Mouse (Mus musculus): ENCODE results near the gene Gm48551. TPM values are rescaled to one million over a fixed set of nuclear protein-coding genes. Genes with fewer than 3 reads are reported as not detected.

Gene Gm48551
- total RNA-seq, 2 experiments from 2014 or later: 0.41 to 0.47 TPM

DNA sequence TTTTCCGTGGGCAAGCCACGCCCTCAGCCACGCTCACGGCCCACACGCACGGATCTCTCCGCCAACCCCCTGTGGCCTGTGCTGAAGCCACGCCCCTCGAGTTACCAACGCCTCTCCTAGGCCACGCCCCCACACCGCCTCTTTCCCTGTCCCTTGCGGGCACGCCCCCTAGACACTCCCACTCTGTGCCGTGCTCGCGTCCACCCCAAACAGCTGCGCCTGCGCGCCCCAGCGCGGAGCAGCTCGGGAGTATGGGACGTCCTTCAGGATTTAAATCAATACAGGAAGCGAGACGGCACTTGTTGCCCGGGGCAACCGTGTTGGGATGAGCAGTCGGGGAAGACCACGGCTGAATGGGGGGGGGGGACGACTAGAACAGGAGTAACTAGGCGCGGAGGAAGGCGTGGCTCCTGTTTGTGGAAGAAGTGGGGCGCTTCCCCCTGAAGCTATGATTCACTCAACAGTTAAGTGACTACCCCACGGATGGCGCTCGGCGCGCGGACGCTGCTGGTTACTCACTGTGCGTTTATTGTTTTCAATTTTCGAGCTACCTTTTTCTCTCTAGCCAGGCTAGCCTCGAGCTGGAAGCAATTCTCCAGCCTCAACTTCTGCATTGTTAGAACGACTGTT lies 5.6 kb upstream of the Gm48551 start:
- intact Hi-C loops (cut with DNase I; ENCODE audit: low total_unique reads): no loop called here
- DNase-seq: peak; percentile 100

DNA sequence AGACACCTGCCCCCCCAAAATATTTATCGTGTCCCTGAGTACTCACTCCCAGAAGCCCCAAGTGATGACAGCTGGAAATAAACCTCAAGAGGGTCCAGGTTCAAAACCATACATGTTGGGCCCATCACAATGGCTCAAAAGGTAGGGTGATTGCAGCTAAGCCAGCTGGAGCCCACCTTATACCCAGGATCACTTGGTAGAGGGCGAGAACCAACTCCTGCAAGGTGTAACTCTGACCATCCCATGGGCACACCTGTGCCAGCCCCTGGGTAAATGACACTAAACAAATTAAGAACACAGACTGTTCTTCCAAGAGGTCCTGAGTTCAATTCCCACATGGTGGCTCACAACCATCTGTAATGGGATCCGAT lies 5.1 kb upstream of the Gm48551 start:
- intact Hi-C loops (cut with DNase I; ENCODE audit: low total_unique reads): no loop called here

DNA sequence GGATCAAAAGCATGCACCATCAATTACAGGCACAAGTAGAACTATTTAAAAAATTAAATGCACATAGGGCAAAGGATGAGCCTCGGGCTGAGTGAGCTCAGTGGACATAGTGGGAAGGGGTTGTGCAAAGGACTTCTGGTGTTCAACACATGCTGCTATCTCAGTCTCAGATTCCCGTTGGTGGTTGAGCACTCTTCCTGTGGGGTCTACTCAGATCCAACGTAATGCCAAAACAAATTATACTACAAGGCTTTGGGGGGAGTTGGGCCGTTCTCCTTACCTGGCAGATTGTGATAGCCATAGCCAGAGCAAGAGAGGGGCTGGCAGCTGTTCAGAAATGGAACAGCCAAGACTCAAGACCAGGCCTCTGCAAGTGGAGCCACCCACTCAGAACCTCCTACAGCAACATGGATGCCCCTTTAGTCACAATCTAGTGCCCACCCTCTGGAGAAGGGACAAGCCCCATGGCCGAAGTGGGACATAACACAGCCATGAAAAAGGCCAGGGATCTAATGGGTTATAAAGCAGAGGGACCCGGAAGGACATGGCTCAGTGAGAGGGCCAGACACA lies 4.4 kb upstream of the Gm48551 start:
- intact Hi-C loops (cut with DNase I; ENCODE audit: low total_unique reads): no loop called here
- DNase-seq: no peak

More for the DNA sequence above, 5.1 kb upstream of the Gm48551 start:
- no peak for DNase-seq

- intact Hi-C loops (cut with DNase I; ENCODE audit: low total_unique reads): no loop called here
- DNase-seq: no peak
Measured at GRCm38 (mm10) chr10:81382039-81382438, 2.2 kb upstream of the Gm48551 start.

DNA sequence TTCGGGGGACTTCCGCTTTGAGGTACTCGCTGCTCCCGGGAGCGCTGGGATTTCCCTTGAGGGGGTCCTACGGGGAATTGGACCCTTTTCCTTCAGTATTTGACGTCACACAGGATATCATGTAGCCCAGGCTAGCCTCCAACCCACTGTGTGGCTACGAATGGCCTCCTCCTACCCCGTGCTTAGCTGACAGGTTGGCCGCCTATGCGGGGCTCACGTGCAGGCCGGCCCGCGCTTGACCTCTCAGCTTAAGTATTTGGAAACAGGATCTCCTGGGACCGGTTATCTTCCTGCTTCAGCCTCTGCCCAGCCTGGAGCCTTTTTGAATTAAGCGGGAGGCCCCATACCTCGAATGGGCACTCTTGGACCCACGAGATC lies 328 bp downstream of the Gm48551 start:
- no peak for DNase-seq

GRCm38 (mm10) chr10:81385603-81386306 lies 1.5 kb downstream of the Gm48551 start:
- DNase-seq: no peak
- intact Hi-C loops (cut with DNase I; ENCODE audit: low total_unique reads): loop anchor here (5.0 kb wide), 1 partner anchor 67 kb away; no protein-coding TSS in a partner anchor

More for the DNA sequence above, 328 bp downstream of the Gm48551 start:
- intact Hi-C loops (cut with DNase I; ENCODE audit: low total_unique reads): no loop called here

DNA sequence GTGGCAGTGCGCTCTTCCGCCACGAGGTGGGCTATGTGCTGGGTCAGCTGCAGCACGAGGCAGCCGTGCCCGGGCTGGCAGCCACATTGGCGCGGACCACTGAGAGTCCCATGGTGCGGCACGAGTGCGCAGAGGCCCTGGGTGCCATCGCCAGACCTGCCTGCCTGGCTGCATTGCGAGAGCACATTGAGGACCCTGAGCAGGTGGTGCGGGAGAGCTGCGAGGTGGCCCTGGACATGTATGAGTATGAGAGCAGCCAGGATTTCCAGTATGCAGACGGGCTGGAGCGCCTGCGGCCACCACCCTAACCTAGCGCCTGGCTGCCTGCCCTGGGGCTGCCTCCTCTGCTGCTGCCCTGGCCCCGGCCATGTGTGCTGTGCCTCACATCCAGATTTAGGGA lies 3.5 kb downstream of the Gm48551 start:
- intact Hi-C loops (cut with DNase I; ENCODE audit: low total_unique reads): loop anchor here (5.0 kb wide), 1 partner anchor 65 kb away; no protein-coding TSS in a partner anchor
- no peak for DNase-seq

DNA sequence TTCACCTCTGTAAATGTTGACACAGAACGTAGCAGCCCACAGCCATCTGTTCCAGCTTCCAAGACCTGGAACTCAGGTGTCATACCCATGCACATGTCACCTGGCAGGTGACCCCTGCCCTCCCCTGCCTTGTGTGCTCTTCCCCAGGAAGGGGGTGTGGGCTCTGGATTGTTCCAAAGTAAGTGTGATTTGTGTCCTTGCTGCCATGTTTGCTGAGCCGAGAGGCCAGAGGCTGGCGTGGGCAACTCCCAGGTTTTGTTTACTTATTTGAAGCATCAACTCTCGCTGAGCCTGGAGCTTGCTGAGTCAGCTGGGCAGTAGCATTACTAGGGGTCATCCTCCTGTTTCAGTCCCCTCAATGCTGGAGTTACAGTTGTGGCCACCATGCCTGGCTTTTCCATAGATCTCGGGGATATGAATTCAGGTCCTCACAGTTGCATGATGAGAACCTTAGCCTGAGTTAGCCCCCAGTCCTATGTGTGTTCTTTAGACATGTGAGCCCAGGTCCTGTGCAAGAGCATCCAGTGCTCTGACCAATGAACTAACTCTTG lies 4.3 kb downstream of the Gm48551 start, which contains the start of gene Gm48552:
Gm48552 (plus strand) TSS at position 501 of the 551 bp plus-strand sequence.
- intact Hi-C loops (cut with DNase I; ENCODE audit: low total_unique reads): loop anchor here (5.0 kb wide), 1 partner anchor 64 kb away; no protein-coding TSS in a partner anchor
- no peak for DNase-seq

DNA sequence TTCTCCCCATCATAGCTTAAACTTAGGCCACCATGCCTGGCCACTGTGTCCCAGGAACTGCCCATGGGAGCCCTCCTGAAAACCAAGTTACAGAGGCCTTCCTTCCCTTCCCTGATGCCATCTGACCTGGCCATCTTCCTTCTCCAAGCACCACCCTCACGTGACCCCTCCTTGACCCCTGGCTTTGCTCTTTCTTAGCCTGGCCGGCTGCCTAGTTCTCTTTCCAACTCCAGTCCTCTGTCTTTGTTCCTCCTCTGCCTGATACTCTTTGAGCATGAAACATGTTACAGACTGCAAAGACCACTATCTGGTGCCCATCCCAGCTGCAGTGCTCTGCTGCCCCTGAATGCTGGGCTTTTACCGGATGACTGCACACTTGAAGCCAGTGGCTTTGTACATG lies 5.1 kb downstream of the Gm48551 start:
- no peak for DNase-seq
- intact Hi-C loops (cut with DNase I; ENCODE audit: low total_unique reads): loop anchor here (5.0 kb wide), 1 partner anchor 63 kb away; no protein-coding TSS in a partner anchor

- DNase-seq: peak; percentile 79
- intact Hi-C loops (cut with DNase I; ENCODE audit: low total_unique reads): loop anchor here (5.0 kb wide), 1 partner anchor 62 kb away; no protein-coding TSS in a partner anchor
Measured at GRCm38 (mm10) chr10:81389801-81390677, 5.8 kb downstream of the Gm48551 start.

- intact Hi-C loops (cut with DNase I; ENCODE audit: low total_unique reads): no loop called here
- no peak for DNase-seq
Measured at GRCm38 (mm10) chr10:81390678-81390965, 6.4 kb downstream of the Gm48551 start.

DNA sequence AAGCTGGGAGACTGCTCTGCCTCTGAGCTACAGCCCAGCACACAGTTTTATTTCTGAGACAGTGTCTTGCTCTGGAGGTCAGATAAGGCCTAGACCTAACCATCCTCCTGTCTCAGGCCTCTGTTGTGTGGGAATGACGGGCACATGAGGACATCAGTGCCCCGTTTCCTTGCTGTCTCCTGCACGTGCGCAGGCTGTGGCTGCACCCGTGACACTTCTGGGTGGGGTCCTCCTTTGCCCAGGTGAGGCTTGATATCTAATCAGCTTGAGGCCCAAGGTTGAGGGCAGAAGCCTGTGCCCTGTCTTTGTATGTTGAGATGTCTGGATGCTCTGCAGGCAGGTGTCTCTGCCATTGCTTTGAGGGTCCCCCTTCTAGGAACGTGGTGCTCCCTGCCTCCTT lies 8.0 kb downstream of the Gm48551 start:
- no peak for DNase-seq
- intact Hi-C loops (cut with DNase I; ENCODE audit: low total_unique reads): no loop called here

- no peak for DNase-seq
- intact Hi-C loops (cut with DNase I; ENCODE audit: low total_unique reads): no loop called here
Measured at GRCm38 (mm10) chr10:81392781-81393185, 8.5 kb downstream of the Gm48551 start, which contains the start of gene Smim24. Gene Smim24, plus strand, starts transcription at chr10:81393051.

GRCm38 (mm10) chr10:81393456-81394063 lies 9.3 kb downstream of the Gm48551 start:
- intact Hi-C loops (cut with DNase I; ENCODE audit: low total_unique reads): loop anchor here (2.0 kb wide), 1 partner anchor 49 kb away; no protein-coding TSS in a partner anchor
- no peak for DNase-seq

DNA sequence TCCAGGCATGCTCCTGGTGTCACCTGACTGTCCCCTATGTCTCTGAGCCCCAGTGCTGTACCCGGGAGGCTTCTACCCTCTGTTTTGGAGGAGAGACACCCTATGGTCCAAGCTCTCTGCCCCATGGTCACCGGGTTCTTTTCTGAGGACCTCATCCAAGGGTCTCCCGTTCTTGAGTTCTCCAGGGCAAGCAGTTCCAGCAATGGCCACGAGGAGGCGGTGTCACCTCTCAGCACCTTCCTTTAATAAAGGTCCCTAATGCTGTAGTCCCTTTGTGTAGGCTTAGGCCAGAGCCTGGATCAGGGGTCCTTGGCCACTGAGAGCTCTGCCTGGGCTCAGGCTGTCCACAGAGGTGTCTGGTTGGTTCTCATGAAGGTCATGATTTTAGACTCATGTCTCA lies 10.9 kb downstream of the Gm48551 start:
- intact Hi-C loops (cut with DNase I; ENCODE audit: low total_unique reads): loop anchor here (2.0 kb wide), 1 partner anchor 48 kb away; no protein-coding TSS in a partner anchor
- DNase-seq: no peak

- no peak for DNase-seq
- intact Hi-C loops (cut with DNase I; ENCODE audit: low total_unique reads): loop anchor here (2.0 kb wide), 1 partner anchor 47 kb away; no protein-coding TSS in a partner anchor
Measured at GRCm38 (mm10) chr10:81395865-81396264, 11.6 kb downstream of the Gm48551 start.

DNA sequence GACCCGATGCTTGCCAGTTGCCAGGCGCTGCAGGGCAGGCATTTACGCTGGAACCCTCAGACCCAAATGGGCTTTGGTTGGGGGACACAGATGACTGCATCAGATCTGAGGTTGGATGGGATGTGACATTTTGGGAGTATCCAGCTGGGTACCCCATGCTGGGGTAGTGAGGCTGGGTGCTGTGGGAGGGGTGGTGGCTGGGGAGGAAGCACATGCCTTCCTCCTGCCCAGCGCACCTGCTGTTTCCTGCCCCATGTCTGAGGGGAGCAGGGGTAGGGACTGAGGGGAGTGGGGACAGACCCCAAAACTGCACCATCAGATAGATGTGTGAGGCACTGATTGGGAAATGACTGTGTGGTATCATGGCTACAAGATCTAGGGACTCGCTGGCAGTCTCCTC lies 12.5 kb downstream of the Gm48551 start:
- DNase-seq: no peak
- intact Hi-C loops (cut with DNase I; ENCODE audit: low total_unique reads): no loop called here

DNA sequence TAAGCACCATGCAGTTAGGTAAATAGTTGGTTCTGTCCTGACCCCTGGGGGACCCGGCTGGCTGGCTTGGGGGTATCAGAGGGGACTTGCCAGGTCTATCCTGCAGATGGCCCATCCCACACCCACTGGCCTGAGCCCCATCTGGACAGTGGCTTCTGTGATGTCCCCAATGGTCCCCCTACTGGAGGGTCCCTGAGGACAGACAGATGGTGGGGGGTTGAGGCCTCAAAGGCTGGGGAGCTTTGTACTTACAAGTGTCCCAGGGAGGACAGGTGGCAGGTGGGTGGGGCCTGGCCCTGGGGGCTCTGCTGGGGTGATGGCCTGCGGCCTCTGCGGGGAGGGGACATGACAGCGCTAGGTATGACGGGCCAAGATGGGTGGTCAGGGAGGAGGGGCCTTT lies 15.0 kb downstream of the Gm48551 start:
- intact Hi-C loops (cut with DNase I; ENCODE audit: low total_unique reads): no loop called here
- DNase-seq: no peak

GRCm38 (mm10) chr10:81399798-81400308 lies 15.6 kb downstream of the Gm48551 start:
- intact Hi-C loops (cut with DNase I; ENCODE audit: low total_unique reads): no loop called here
- no peak for DNase-seq

Data from gastrocnemius, postnatal 14 days (tissue).